Mouse (Mus musculus) midbrain, embryonic 14.5 days (tissue): ENCODE data around the gene Npm3. TPM values are rescaled to one million over a fixed set of nuclear protein-coding genes. Genes with fewer than 3 reads are reported as not detected.

Source experiments
- ATAC-seq: fragments of 200-750 bp; cut with Nextera tagmentation; 2 replicates; pipeline ENCODE4 v1.8.0; 2017; ENCODE audit warnings: moderate number of reproducible peaks, moderate library complexity; ENCODE audit not compliant: low FRiP score, low TSS enrichment
- DNase-seq: peaks from one replicate; pipeline ENCODE4 v3.0.0-alpha.2; 2015
- H3K27ac ChIP-seq: fragments of 300-500 bp; sonication (generic); replicated peaks from 2 replicates; pipeline ENCODE4 v1.5.1; 2014; ENCODE audit warnings: mild to moderate bottlenecking, low read depth, low read length, moderate library complexity
- H3K27me3 ChIP-seq: fragments of 300-500 bp; sonication (generic); 2 replicates; pipeline ENCODE4 v1.6.1; 2014; ENCODE audit warnings: low read length, control low read depth, mixed read lengths; ENCODE audit not compliant: control insufficient read depth, insufficient read depth
- H3K36me3 ChIP-seq: fragments of 300-500 bp; sonication (generic); 2 replicates; pipeline ENCODE4 v1.6.1; 2014; ENCODE audit warnings: low read length, control low read depth; ENCODE audit not compliant: control insufficient read depth, insufficient read depth
- H3K4me1 ChIP-seq: fragments of 300-500 bp; sonication (generic); 2 replicates; pipeline ENCODE4 v1.6.1; 2014; ENCODE audit warnings: mild to moderate bottlenecking, antibody characterized with exemption, low read length, control low read depth; ENCODE audit not compliant: control insufficient read depth, insufficient read depth
- H3K4me2 ChIP-seq: fragments of 300-500 bp; sonication (generic); 2 replicates; pipeline ENCODE4 v1.6.1; 2014; ENCODE audit warnings: mild to moderate bottlenecking, low read length, moderate library complexity
- H3K4me3 ChIP-seq: fragments of 300-500 bp; sonication (generic); replicated peaks from 2 replicates; pipeline ENCODE4 v1.5.1; 2014; ENCODE audit warnings: low read depth, low read length
- H3K9ac ChIP-seq: fragments of 300-500 bp; sonication (generic); replicated peaks from 2 replicates; pipeline ENCODE4 v1.6.1; 2014; ENCODE audit warnings: mild to moderate bottlenecking, low read length, moderate library complexity
- H3K9me3 ChIP-seq: fragments of 300-500 bp; sonication (generic); 2 replicates; pipeline ENCODE4 v1.6.1; 2016; ENCODE audit warnings: low read length, control low read depth, mixed read lengths; ENCODE audit not compliant: control insufficient read depth
- WGBS: fragments of 180-500 bp; shearing (Covaris S2); extraction: QIAGEN DNeasy Blood & Tissue Kit; methylation state at CpG from one replicate; pipeline ENCODE4 v1.1.7; 2014; 5-methylcytosine and 5-hydroxymethylcytosine counted together
- polyA plus RNA-seq: library from polyadenylated mRNA; unstranded; fragments of >200 nt; fragmentation: Nextera tagmentation; extraction: Ambion mirVana; gene quantifications from 2 replicates; pipeline ENCODE4 v1.2.1, GENCODE M21; 2014

Gene Npm3
- polyA plus RNA-seq, 1 experiment from 2014 or later = 7.6 TPM

DNA sequence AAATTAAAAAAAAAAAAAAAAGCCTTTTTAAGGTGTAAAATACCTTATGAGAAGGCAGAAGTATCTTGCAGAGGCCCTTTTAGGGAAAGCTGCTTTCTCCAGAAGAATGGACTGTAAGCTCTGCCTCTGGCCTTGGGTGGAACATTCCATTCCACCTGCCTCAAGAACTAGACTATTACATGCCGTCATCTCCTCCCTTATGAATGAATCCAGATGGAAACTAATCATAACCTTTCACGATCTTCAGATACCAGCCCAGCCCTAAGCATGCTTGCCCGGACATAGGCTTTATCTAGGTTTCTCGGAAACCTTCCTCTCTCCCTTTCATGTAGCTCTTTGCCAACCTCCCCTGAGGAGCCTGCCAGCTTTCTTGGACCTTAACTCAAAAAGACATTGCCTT is 38.9 kb upstream of the Npm3 start:
- Histone ChIP-seq H3K9me3 (no peaks in the 10 kb centered on the region), H3K27ac (no peak overlapping the region), H3K4me1 (0 out of 2 replicates have a peak, but pooled peaks cover 3% of the 10 kb centered on the region), H3K36me3 (no peaks in the 10 kb centered on the region), H3K4me3 (no peak overlapping the region), H3K4me2 (no peak overlapping the region), H3K27me3 (no peaks in the 10 kb centered on the region), H3K9ac (no peak overlapping the region)
- 92% methylated on average over 4 of the region's 4 CpGs for WGBS
- DNase-seq (no peak), ATAC-seq (no peak)

DNA sequence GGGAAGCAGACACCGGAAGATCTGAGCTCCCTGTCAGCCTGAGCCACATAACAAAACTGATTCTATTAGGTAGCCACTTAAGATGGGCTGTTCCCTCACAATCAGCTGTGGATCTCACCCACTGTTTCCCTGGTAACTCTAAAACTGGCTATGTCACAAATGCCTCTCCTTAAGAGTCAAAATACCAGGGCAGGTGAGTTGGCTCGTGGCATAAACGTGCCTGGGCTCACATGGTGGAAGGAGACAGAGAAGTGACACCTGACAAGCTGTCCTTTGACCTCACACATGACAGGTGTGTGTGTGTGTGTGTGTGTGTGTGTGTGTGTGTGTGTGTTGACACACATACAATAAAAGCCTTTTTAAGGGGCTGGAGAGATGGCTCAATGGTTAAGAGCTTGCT is 38.1 kb upstream of the Npm3 start:
- Histone ChIP-seq H3K9me3 (no peaks in the 10 kb centered on the region), H3K27me3 (no peaks in the 10 kb centered on the region), H3K4me3 (no peak overlapping the region), H3K4me2 (no peak overlapping the region), H3K36me3 (no peaks in the 10 kb centered on the region), H3K27ac (no peak overlapping the region), H3K4me1 (0 out of 2 replicates have a peak, but pooled peaks cover 3% of the 10 kb centered on the region), H3K9ac (no peak overlapping the region)
- no peak for ATAC-seq
- WGBS = 78% methylated on average over 3 of the region's 3 CpGs
- DNase-seq = no peak

DNA sequence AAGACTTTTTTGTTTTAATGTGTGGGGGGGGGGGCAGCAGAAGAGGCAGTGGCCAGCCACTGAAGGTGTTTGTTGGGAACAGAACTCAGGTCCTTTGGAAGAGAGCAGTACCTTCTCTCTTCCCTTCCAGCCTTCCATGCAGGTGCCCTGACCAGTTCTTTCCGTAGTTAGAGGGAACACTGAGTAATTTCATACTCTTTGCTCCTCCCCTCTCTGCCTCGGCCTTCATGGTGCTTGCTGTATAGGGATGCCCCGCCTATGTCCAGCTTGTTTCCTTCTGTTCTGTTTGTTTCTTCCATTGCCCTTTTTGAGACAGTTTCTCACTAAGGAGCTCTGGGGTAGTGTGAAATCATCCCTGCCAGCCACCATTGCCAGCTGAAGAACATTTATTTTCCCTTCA is 36.1 kb upstream of the Npm3 start:
- WGBS = 69% methylated on average over 3 of the region's 3 CpGs
- Histone ChIP-seq H3K4me1 (peaks cover 18% of the 10 kb centered on the region), H3K4me3 (no peak overlapping the region), H3K9me3 (no peaks in the 10 kb centered on the region), H3K27ac (no peak overlapping the region), H3K4me2 (no peak overlapping the region), H3K9ac (no peak overlapping the region), H3K36me3 (no peaks in the 10 kb centered on the region; the same call in 1 of the 2 replicates), H3K27me3 (no peaks in the 10 kb centered on the region)
- no peak for ATAC-seq
- no peak for DNase-seq

DNA sequence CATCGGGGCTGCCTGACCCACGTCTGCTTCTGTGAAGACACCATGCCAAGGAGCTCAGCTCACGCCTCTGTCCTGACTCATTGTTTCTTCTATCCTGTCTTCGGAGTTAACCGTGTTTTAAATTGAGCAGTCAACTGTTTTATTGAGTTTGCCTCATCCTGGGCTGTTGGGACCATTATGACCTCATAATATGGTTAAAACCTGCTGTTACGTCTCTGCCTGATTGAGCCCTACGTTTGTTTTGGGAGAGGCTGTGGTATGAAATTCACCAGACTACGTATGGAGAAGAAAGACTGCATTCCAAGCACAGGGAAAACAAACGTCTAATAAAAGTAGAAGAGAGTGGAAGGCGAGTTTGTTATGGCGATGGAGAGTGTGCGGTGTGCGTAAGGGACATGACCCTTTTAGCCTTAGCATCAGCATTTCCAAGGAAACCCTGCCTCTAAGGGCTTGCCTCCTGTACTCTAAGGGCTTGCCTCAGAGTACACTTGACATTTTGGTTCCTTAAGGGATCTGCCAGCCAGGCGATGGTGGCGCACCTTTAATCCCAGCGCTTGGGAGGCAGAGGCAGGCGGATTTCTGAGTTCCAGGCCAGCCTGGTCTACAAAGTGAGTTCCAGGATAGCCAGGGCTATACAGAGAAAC is 34.7 kb upstream of the Npm3 start:
- 36% methylated on average over 17 of the region's 17 CpGs for WGBS
- Histone ChIP-seq H3K27ac (no peak overlapping the region; the same call in 1 of the 2 replicates), H3K4me1 (peaks cover 24% of the 10 kb centered on the region), H3K9me3 (no peaks in the 10 kb centered on the region), H3K9ac (no peak overlapping the region), H3K27me3 (no peaks in the 10 kb centered on the region), H3K36me3 (peaks cover 11% of the 10 kb centered on the region), H3K4me2 (peak overlapping the region; percentile 56), H3K4me3 (peak overlapping the region; percentile 100)
- DNase-seq (no peak), ATAC-seq (no peak)

DNA sequence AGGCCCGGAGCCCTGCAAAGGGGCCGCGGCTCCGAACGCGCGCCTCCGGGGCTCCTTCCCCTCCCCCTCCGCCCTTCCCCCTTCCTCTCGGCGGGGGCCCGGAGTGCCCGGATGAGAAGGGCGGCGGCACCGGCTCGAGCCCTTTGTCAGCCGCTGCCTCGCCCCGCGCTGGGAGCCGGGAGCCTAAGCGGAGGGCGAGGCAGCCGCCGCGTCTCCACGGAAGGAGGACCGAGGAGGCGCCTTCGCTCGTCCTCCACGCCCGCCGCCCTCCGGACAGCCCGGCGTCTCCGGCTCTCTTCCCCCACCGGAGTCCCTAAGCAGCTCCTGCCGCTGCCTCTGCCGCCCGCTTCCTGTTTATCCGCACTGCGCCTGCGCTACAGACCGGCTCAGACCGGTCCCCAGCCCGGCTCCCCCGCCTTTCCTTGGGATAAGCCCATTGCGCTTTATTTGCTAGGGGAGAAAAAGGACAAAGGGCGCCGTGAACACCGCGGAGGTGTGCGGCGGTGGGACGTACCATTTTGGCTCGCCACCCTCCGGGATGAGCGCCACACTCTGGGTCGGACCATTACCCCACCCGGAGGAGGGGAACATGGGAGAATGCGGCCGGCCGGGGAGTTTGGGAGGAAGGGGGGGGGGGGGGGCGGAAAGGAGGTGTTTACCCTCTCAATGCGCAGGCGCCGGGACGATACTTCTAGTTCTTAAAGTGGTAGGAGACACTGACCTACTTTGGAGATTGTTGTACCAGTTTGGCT is 34.0 kb upstream of the Npm3 start, which contains the start of gene Mgea5:
TSS of gene Mgea5 (minus strand) at position 657 of the 752 bp plus-strand sequence.
- H3K4me2 ChIP-seq = peak within 1 kb of the TSS; percentile 58
- peak within 1 kb of the TSS; percentile 99 for H3K27ac ChIP-seq
- H3K36me3 ChIP-seq = peaks cover 12% of the 10 kb centered on the region
- H3K4me1 ChIP-seq = peaks cover 24% of the 10 kb centered on the region
- H3K4me3 ChIP-seq = peak within 1 kb of the TSS; percentile 100
- no peaks in the 10 kb centered on the region for H3K9me3 ChIP-seq
- peak within 1 kb of the TSS; percentile 96 for H3K9ac ChIP-seq
- no peaks in the 10 kb centered on the region for H3K27me3 ChIP-seq
- DNase-seq = peak; percentile 99
- peak; percentile 98 for ATAC-seq
- WGBS = under 1% methylated on average over 69 of the region's 71 CpGs

DNA sequence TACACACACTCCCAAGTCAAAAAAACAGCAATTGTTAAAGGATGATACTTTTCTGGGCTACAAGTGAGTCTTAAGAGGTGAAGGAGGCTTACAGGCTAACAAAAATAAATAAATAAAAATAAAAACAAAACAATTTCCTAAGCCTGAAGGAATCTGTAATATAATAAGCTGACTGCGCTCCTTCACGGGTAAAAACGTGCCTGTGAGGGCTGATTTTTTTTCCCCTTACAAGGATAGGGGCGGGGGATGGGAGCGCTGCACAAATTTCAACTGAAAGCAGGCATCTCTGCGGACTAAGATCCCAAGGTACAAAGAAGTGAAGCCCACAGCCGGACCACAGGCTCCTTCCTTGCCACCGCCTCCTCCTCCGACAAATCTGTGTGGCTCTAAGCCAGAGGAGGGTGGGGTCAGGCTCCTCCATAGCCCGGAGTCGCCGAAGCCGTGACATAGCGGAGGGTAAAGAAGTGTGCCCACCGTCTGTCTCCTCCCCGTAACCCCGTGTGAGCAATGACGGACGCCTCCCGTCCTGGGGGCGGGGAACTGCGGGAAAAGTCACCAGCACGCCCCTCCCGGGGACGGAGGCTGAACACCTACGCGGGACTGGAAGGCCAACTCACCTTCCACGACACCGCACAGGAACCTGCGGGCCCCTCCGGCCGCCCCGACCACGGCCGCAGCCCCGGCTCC is 33.1 kb upstream of the Npm3 start:
- under 1% methylated on average over 36 of the region's 36 CpGs for WGBS
- Histone ChIP-seq H3K27me3 (no peaks in the 10 kb centered on the region), H3K36me3 (peaks cover 21% of the 10 kb centered on the region), H3K9ac (peak overlapping the region; percentile 96), H3K9me3 (no peaks in the 10 kb centered on the region), H3K4me1 (peaks cover 24% of the 10 kb centered on the region), H3K4me2 (peak overlapping the region; percentile 58), H3K27ac (peak overlapping the region; percentile 99), H3K4me3 (peak overlapping the region; percentile 100)
- DNase-seq (peak; percentile 73), ATAC-seq (peak; percentile 41)

DNA sequence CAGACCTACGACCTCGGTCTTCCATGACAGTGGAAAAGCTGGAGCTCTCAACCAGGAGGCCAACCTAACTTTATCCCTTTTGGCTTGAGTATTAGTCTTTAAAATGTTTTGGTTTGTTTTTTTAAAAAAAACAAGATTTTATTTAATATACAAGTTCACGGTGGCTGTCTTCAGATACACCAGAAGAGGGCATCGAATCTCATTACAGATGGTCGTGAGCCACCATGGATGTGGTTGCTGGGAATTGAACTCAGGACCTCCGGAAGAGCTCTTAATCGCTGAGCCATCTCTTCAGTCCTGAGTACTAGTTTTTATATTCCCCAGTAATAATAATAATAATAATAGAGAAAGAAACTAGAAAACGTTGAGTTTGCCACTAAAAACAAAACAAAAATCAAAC is 32.3 kb upstream of the Npm3 start:
- no peak for DNase-seq
- no peak for ATAC-seq
- Histone ChIP-seq H3K4me2 (peak overlapping the region; percentile 58), H3K27me3 (no peaks in the 10 kb centered on the region), H3K36me3 (peaks cover 29% of the 10 kb centered on the region), H3K9ac (no peak overlapping the region; the same call in 1 of the 2 replicates), H3K4me1 (peaks cover 24% of the 10 kb centered on the region), H3K4me3 (peak overlapping the region; percentile 100), H3K9me3 (no peaks in the 10 kb centered on the region), H3K27ac (no peak overlapping the region)
- WGBS = 59% methylated on average over 8 of the region's 8 CpGs

DNA sequence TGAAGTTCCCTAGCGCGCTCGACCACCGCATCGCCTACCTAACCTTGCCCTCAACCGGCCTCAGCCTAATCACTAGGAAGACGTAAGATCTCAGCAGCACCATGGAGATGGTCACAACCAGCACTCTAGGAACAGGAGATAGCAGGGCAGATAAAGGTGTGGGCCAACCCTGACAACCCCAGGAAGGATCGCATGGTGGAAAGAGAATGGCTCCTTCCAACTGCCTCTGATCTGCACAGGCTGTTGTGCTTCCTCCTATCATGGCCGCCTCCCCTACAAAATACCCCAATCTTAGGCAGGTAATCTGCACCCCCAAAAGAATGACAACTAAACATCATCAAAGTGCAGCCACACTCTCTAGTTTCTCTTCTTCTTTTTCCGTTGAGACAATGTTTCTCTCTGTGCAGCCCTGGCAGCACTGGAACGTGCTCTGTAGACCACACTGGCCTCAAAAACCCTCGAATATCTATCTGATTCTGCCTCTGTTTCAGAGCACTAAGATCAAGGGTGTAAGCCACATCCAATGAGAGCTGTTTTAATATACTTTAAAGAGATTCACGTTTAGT is 31.0 kb upstream of the Npm3 start:
- WGBS = 86% methylated on average over 13 of the region's 13 CpGs
- no peak for DNase-seq

More for the DNA sequence above, 31.0 kb upstream of the Npm3 start:
- Histone ChIP-seq H3K9me3 (no peaks in the 10 kb centered on the region), H3K27ac (no peak overlapping the region), H3K36me3 (peaks cover 42% of the 10 kb centered on the region), H3K27me3 (no peaks in the 10 kb centered on the region), H3K4me1 (peaks cover 24% of the 10 kb centered on the region), H3K4me2 (peak overlapping the region; percentile 58), H3K9ac (0 out of 2 replicates have a peak overlapping the region, but pooled peaks have one; percentile 12), H3K4me3 (peak overlapping the region; percentile 100; the same call in 1 of the 2 replicates)
- no peak for ATAC-seq
